Mouse (Mus musculus) lung, postnatal 0 days (tissue): ENCODE results near the gene Slc34a3.

Experiments used
- CTCF ChIP-seq: IDR thresholded peaks from 2 replicates; pipeline ENCODE4 v1.5.1; 2016; ENCODE audit warnings: antibody characterized with exemption, mild to moderate bottlenecking
- EP300 ChIP-seq: IDR thresholded peaks from 2 replicates; pipeline ENCODE4 v1.6.1; 2016; ENCODE audit warnings: antibody characterized with exemption, mild to moderate bottlenecking, control low read depth

DNA sequence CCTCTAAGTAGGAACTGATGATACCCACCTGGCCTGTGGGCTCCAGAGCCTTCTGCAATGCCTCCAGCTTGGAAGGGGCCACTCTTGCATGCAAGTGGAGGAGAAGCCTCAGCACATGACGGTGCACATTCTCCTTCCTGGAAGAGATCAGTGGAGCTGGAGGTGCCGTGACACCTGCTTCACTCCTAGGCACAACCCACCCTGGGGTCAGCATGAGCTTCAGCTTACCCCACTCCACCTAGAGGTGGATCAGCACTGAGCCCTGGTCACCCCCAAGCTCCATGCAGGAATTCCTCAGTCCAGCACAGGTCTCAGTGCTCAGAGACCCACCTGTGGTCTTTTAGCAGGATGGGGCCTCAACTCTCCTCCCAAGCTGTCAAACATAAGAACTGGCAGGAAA lies 33.5 kb downstream of the Slc34a3 start:
- TF ChIP-seq EP300 (no peak), CTCF (no peak)
